Mouse (Mus musculus): ENCODE measurements around the gene Tarbp1.
A peak's percentile ranks its signal among the peaks of the same experiment; 100 is the strongest.

The Tarbp1 gene

DNA sequence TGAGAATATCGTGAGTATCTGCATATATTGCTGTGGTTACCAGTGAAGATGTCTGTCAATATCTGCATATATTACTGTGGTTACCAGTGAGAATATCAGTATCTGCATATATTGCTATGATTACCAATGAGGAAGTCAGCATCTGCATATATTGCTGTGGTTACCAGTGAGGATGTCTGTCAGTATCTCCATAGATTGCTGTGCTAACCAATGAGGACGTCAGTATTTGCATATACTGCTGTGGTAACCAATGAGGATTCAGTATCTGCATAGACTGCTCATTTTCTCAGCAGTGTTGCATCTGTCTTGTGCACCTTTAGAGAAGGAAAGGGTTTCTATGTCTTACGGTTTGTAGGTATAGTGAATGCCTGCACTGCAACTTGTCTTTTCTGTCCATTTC is 54.0 kb downstream of the Tarbp1 start:
- no peak for DNase-seq (ENCODE audit: low read depth, low spot score)

DNA sequence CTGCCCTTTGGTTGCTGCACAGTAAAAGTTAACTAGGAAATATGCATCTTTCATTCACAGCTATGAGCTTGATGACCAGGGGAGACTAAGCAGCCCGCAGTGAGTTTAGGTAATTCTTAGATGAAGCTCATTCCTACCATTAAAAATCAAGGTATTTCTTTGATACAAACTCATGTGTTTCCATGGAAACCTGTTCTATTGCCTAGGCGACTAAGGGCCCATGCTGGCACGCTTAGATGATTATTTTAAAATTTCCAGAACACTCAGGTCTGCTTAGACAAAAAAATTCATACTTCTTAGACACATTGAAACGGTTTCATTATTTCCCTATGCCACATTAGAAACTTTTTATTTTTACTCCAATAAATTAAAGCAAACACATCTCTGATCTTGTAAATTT is 69.8 kb downstream of the Tarbp1 start:
- DNase-seq (ENCODE audit: low read depth, low spot score) = no peak

DNA sequence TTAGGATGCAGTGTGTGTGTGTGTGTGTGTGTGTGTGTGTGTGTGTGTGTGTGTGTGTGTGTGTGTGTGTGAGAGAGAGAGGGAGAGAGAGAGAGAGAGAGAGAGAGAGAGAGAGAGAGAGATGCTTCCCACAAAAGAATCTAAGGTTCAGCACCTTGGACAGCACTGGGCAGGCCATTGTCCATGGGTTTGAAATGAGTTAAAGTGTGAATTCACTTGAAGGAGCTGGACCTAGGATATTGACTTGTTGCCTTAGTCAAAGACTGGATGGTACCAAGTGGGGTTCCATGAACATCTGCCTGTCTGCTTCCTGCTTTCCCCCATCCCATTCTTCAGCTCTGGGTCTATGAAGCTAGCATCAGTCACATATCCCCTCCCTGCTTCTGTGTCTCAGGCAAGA is 70.3 kb downstream of the Tarbp1 start:
- DNase-seq (ENCODE audit: low read depth, low spot score) = peak; percentile 74

DNA sequence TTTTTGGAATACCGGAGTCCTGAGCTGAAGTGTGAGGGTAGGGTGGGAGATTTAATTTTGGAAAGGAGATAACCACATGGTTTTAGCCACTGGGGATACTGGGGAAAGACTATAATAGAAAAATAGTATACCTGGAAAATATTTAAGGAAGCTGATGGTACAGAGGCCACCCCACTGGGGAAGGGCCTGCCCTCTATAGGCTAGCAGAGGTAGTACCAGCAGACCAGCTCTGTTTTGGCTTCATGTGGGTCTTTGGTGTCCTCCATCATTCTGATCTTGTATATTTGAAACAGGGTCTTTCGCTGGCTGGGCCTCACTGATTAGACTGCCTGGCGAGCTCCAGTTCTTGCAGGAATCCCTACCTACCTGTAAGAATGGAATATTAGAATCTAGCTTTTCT is 76.5 kb downstream of the Tarbp1 start:
- DNase-seq (ENCODE audit: low read depth, low spot score) = no peak

DNA sequence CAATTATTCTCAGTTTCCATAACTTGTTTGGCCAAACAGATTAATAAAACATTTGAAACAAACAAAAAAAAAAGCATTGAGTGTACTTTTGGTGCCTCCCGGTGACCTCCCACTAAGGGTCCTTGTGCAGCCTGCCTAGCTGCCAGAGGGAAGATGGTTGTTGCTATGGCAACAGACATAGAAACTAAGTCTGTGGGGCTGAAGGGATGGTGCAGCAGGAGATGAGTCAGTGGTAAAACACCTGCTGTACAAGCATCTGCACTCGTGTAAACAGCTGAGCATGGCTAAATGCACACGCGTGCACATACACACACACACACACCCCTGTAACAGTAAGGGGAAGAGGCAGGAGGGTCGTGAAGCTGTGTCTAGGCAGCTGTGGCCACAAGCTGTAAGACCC is 78.9 kb downstream of the Tarbp1 start:
- DNase-seq (ENCODE audit: low read depth, low spot score) = peak; percentile 24

DNA sequence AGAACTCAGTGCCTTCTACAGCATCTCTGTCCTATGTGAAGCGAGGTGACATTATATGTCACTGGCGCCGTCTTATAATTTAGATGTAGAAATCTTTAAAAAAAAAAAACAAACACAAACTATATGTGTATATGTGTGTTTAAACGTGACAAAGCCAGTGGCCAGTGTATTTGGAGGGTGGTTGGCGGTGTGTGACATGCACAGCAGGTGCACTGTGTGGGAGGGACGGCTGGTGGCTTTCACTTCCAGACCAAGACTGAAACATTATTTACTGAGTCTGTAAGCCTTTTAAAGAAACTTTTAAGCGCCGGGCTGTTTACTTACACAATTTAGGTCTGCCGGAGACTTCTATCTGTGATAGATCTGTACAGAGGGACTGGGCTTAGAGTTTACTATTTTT is 79.5 kb downstream of the Tarbp1 start:
- DNase-seq (ENCODE audit: low read depth, low spot score) = no peak

DNA sequence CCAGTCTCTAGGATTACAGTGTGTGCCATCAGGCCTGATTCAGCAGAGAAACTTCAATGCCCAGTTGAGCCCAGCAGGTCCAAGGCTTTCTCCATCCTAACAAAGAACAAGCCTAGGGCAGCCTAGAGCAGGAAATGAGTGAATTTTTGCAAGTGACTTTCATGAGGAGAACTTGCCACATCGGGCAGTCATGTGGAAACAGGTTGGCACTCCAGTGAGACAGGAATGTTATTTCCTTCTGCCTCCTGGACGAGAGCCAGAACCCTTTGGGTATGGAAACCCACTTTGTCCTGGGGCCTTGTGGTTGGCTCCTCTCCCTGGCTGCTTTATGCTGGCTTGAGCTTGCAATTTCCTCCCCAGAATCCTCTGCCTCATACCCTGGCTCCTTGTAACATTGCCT is 83.3 kb downstream of the Tarbp1 start:
- no peak for DNase-seq (ENCODE audit: low read depth, low spot score)

DNA sequence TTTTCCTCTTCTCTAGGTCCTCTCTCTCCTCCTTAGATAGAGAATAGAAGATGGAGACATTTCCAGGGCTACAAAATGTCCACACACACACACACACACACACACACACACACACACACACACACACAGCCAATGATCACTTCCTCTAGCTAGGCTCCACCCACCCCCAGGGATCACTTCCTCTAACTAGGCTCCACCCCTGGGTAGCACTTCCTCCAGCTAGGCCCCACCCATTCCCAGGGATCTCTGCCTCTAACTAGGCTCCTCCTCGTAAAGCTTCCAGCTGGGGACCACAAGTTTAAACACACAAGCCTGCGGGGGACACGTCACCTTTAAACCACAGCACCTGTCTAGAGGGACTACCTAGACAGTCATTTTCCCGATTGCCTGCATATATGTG is 87.3 kb downstream of the Tarbp1 start:
- no peak for DNase-seq (ENCODE audit: low read depth, low spot score)

DNA sequence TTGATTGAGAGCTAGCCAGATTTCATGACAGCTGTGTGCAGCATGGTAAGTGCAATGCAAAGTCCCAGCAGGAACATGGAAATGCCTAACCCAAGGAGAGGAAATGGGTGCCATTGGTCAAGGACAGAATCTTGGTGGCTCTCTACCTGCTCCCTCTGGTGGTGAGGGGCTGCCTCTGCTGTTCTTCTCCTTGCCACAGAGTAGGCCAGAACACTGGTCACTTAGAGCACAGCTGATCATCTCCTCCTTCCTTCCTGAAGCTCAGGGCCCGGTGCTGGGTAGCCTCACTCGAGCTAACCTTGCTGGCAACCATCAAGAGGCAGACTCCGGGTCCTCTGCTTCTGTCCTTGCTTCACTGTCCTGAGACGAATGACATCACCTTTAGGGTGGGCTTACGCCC is 92.1 kb downstream of the Tarbp1 start:
- peak; percentile 31 for DNase-seq (ENCODE audit: low read depth, low spot score)

DNA sequence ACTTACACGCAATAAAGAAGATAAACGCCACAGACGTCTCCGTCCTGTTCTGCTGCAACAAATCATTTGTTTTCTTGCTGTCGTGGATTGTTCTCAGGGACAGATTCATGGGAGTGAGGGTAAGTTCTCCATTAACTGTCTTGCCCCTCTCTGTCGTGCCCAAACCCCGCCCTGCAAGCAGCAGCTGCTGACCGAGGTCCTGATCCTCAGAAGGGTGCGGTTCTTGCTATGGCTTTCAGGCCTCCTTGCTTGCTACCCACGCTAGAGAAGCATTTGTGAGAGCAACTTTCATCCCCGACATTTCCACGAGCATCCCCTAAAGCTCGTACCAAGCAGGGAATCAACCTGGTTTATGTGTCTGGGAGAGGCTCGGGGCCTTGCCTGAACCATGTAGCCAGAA is 92.6 kb downstream of the Tarbp1 start:
- peak; percentile 41 for DNase-seq (ENCODE audit: low read depth, low spot score)

DNA sequence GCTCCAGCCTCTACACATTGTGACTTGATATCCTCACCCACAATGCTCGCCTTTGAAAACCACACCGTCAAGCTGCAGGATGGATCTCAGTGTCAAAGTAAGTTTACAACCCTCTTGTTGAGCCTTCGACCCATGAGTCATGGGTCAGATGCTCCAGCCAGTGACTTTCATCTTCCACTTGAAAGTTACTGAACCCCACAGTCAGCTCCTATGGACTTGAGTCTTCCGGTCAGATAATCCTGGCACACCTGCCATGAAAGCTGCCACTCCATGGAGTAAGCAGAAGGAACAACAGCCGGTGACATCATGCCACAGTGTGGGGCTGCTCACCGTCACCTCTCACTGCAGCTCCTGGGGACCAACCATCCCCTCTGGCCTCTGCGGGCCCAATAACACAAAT is 93.6 kb downstream of the Tarbp1 start:
- no peak for DNase-seq (ENCODE audit: low read depth, low spot score)

DNA sequence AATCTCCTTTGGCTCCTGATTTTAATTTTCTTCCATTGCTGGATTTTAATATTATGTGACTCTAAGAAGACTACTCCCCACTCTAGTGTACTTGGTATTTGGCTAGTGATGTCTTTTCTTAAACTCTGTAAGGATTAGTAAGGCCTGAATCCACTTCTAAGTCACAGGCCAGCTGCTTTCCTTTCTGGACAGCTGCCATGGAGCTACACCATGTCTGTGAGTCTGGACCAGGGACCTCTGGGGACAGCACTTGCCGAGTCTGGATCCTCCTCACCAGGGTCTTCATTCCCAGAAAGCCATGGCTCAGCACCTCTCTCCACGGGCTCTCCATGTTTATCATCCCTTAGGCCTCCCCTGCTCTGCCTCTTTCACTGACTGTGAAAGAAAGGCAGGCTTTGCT is 94.7 kb downstream of the Tarbp1 start:
- no peak for DNase-seq (ENCODE audit: low read depth, low spot score)

DNA sequence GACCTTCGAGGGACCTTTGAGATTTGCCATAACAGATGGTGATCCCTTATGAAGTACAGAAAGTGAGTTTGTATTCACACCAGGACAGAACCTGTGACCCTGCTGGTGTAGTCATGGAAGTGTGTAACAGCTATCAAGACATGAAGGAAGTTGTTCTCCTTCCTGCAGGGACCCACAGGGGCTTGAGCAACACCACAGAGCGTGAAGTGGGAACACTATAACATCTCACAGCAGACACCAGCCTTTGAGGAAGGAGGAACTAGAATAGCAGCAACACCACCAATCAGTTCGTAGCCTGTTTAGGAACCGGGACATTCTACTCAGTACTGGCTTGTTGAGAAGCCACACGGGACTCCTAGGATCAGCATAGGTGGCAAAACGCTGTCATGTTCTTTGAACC is 95.3 kb downstream of the Tarbp1 start:
- no peak for DNase-seq (ENCODE audit: low read depth, low spot score)
